Mouse (Mus musculus) hindbrain, embryonic 15.5 days (tissue): ENCODE results near the gene Kctd11. TPM values are rescaled to one million over a fixed set of nuclear protein-coding genes. Genes with fewer than 3 reads are reported as not detected.
"Not testable (repeated sequence)": the region's sequence is repeated elsewhere in the genome, so short reads cannot be mapped to it uniquely, and the experiment has no call there.

Source experiments
- ATAC-seq: fragments of 200-750 bp; cut with Nextera tagmentation; 2 replicates; pipeline ENCODE4 v1.8.0; 2017; ENCODE audit warnings: low read depth, moderate number of reproducible peaks, moderate TSS enrichment; ENCODE audit not compliant: low FRiP score
- H3K27ac ChIP-seq: fragments of 300-500 bp; sonication (generic); replicated peaks from 2 replicates; pipeline ENCODE4 v1.5.1; 2015; ENCODE audit warnings: mild to moderate bottlenecking, inconsistent platforms
- H3K27me3 ChIP-seq: fragments of 300-500 bp; sonication (generic); 2 replicates; pipeline ENCODE4 v1.6.1; 2015; ENCODE audit warnings: control low read depth, inconsistent platforms
- H3K36me3 ChIP-seq: fragments of 300-500 bp; sonication (generic); 2 replicates; pipeline ENCODE4 v1.6.1; 2015; ENCODE audit warnings: control low read depth, inconsistent platforms
- H3K4me1 ChIP-seq: fragments of 300-500 bp; sonication (generic); replicated peaks from 2 replicates; pipeline ENCODE4 v1.6.1; 2015; ENCODE audit warnings: control low read depth, inconsistent platforms
- H3K4me2 ChIP-seq: fragments of 300-500 bp; sonication (generic); 2 replicates; pipeline ENCODE4 v1.6.1; 2015; ENCODE audit warnings: moderate library complexity, mild to moderate bottlenecking, inconsistent platforms
- H3K4me3 ChIP-seq: fragments of 300-500 bp; sonication (generic); 2 replicates; pipeline ENCODE4 v1.5.1; 2015; ENCODE audit warnings: mild to moderate bottlenecking, inconsistent platforms
- H3K9ac ChIP-seq: fragments of 300-500 bp; sonication (generic); 2 replicates; pipeline ENCODE4 v1.6.1; 2015; ENCODE audit warnings: inconsistent platforms
- H3K9me3 ChIP-seq: fragments of 300-500 bp; sonication (generic); 2 replicates; pipeline ENCODE4 v1.6.1; 2016; ENCODE audit warnings: control low read depth, inconsistent platforms
- WGBS: fragments of 180-500 bp; shearing (Covaris S2); methylation state at CpG from one replicate; pipeline ENCODE4 v1.1.7; 2015; 5-methylcytosine and 5-hydroxymethylcytosine counted together
- polyA plus RNA-seq: library from polyadenylated mRNA; unstranded; fragments of >200 nt; fragmentation: Nextera tagmentation; extraction: Ambion mirVana; gene quantifications from 2 replicates; pipeline ENCODE4 v1.2.1, GENCODE M21; 2015

Kctd11 gene
- polyA plus RNA-seq, 1 experiment from 2014 or later = 2.4 TPM

DNA sequence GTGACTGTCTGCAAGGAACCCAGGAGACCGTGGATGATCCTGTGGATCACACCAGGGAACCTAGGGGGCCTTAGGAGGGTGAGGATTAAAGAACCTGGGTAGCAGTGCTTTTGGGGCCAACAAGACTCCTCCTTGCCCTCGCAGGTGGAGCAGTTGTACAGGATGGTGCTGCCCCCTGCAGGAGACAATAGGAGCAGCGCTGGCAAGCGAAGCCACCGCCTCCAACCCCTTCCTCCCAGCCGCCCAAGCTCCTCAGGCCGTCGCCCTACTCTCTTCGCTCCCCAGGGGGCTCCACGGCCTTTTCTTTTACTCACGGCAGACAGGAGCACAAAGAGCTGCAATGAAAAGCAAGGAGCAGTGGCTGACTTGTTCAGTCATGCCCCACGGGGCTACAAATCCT is 4.3 kb downstream of the Kctd11 start:
- no peak overlapping the region for H3K9ac ChIP-seq
- 3% methylated on average over 12 of the region's 12 CpGs for WGBS
- no peaks in the 10 kb centered on the region for H3K36me3 ChIP-seq
- H3K4me3 ChIP-seq = no peak overlapping the region
- no peak overlapping the region for H3K27ac ChIP-seq
- H3K4me2 ChIP-seq = peak overlapping the region; percentile 29
- H3K9me3 ChIP-seq = no peaks in the 10 kb centered on the region
- H3K4me1 ChIP-seq = peaks cover 24% of the 10 kb centered on the region; the same call in 1 of the 2 replicates
- peaks cover 6% of the 10 kb centered on the region; the same call in 1 of the 2 replicates for H3K27me3 ChIP-seq
- ATAC-seq = no peak

DNA sequence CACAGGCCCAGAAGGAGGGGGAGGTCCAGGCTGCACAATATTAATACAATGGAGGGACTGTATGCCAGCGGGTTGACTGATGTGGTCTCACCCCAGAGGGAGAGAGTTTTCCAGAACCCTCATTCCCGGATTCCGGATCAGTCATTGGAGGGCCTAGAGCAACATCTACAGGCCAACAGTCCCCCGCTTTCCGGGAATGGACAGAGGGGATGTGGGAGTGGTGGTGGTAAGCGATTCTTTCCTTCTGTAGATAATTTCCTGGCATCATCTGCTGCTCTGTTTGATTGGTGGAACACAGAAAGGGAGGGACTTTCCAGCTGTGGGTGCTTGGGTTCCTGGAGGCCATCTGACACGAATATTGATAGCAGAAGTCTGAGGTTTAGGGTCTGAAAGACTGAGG is 5.0 kb downstream of the Kctd11 start:
- H3K4me1 ChIP-seq = peaks cover 18% of the 10 kb centered on the region; the same call in 1 of the 2 replicates
- no peaks in the 10 kb centered on the region for H3K36me3 ChIP-seq
- WGBS = 66% methylated on average over 7 of the region's 7 CpGs
- H3K9me3 ChIP-seq = no peaks in the 10 kb centered on the region
- H3K9ac ChIP-seq = no peak overlapping the region
- no peak overlapping the region for H3K4me3 ChIP-seq
- no peak for ATAC-seq
- no peak overlapping the region for H3K27ac ChIP-seq
- H3K27me3 ChIP-seq = 0 out of 2 replicates have a peak, but pooled peaks cover 5% of the 10 kb centered on the region
- no peak overlapping the region for H3K4me2 ChIP-seq

DNA sequence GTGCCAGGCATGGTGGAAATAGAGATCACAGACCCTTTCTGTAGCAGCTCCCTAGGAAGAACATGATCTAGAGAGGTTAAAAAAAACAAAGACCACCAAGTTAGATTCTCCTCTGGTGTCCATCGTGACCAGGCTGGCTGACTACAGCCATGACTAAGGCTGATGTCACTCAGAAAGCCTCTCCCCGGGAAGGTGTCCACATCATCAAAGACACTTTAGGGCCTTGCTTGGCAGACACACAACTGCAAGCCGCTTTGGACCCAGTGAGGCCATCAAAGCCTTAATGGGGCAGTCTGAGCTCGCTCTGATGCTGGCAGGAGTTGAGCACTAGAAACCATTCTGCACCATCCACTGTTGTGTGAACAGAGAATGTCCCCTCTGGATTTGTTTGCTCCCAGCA is 8.8 kb downstream of the Kctd11 start:
- no peak overlapping the region for H3K9ac ChIP-seq
- 0 out of 2 replicates have a peak, but pooled peaks cover 5% of the 10 kb centered on the region for H3K4me1 ChIP-seq
- H3K36me3 ChIP-seq = no peaks in the 10 kb centered on the region
- no peak for ATAC-seq
- no peak overlapping the region for H3K4me3 ChIP-seq
- no peaks in the 10 kb centered on the region for H3K9me3 ChIP-seq
- H3K27me3 ChIP-seq = no peaks in the 10 kb centered on the region
- H3K27ac ChIP-seq = no peak overlapping the region
- 78% methylated on average over 4 of the region's 4 CpGs for WGBS
- H3K4me2 ChIP-seq = no peak overlapping the region

DNA sequence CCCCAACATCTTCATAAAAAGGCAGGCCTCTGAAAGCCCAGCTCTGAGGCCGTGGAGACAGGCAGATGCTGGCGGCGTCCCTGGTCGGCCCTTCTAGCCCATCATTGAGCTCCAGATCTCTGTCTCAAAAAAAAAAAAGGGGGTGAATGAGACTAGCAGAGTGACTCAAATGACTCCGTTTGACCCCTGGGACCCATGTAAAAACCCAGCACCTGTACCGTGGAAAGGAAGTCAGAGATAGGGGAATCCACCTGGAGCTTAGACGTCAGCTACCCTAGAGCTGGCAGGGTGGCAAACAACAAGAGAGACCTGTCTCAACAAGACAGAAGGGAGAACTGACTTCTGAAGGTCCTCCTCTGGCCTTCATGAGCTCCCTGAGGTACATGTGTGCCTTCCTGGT is 9.4 kb downstream of the Kctd11 start:
- no peak for ATAC-seq
- Histone ChIP-seq H3K4me1 (no peaks in the 10 kb centered on the region), H3K27me3 (no peaks in the 10 kb centered on the region), H3K9me3 (no peaks in the 10 kb centered on the region), H3K27ac (no peak overlapping the region), H3K4me2 (no peak overlapping the region), H3K36me3 (no peaks in the 10 kb centered on the region), H3K4me3 (no peak overlapping the region), H3K9ac (no peak overlapping the region)
- 88% methylated on average over 7 of the region's 7 CpGs for WGBS

DNA sequence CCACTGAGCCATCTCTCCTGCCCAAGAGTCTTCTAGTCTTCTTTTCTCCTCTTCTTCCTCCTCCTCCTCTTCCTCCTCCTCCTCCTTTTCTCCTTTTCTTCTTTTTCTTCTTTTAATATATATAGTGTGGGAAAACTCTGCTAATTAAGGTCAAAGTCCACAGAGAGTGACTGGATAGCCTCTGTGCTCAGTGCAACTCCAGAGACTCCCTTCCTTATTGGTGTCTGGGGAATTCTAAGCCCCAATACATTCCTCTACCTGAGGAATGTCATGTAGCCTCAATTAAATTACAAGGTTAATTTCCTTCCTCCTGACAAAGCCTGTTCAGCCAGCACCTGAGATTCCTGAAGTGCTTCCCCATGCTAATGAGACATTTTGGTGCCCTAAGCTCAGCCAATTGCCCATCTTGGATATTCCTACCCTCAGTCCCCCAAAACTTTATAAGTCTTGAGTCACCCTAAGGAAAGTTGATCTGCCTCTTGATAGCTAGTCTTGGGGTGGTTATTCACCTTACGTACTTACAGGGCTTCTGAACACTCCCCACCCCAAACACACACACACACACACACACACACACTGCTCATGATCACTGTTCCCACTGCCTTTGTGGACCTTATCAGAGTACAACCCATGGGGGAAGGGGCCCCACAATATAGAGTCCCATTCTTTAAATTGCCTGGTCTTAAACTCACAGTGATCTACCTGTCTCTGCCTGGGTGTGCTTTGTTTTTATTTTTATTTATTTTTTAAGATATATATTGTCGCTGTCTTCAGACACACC is 10.7 kb downstream of the Kctd11 start:
- no peak for ATAC-seq
- Histone ChIP-seq H3K4me2 (no peak overlapping the region), H3K4me1 (no peaks in the 10 kb centered on the region), H3K9ac (no peak overlapping the region), H3K27ac (no peak overlapping the region), H3K9me3 (no peaks in the 10 kb centered on the region), H3K27me3 (no peaks in the 10 kb centered on the region), H3K36me3 (no peaks in the 10 kb centered on the region), H3K4me3 (no peak overlapping the region)
- 98% methylated on average over 2 of the region's 2 CpGs for WGBS

DNA sequence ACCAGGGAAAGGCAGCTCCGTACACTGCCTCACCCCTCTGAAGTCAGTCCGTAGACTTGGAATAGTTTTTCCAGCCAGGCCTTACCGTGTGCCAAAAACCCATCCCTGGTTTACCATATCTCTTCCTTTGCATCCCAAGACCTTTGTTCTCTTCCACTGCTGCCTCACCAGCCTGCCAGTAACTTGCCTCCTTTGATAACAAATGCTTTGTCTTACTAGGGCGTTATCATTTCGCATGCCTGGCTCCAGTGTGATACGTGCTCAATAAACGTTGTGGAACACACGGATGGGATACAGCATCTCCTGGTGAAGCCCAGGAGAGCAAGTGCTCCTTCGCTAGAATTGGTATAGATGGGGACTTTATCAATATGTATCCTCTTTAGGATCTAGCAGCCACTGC is 13.9 kb downstream of the Kctd11 start:
- ATAC-seq = no peak

DNA sequence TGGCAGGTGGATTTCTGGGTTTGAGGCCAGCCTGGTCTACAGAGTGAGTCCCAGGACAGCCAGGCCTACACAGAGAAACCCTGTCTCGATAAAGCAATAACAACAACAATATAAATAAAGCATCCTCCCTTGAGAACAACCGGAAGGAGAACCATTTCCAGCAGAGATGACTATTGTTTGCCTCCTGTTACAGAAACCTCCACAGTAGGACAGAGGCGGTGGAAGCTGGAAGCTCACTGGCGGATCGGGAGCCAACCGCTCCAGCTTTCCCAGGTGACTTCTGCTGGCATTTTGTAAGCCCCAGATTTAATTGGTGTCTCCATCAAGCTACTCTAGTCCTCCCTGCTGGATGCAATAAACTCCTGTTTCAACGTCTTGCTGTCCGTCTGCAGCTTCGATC is 15.6 kb downstream of the Kctd11 start:
- WGBS = 77% methylated on average over 9 of the region's 9 CpGs
- H3K9me3 ChIP-seq = no peaks in the 10 kb centered on the region

More for the DNA sequence above, 13.9 kb downstream of the Kctd11 start:
- Histone ChIP-seq H3K4me2 (no peak overlapping the region), H3K36me3 (no peaks in the 10 kb centered on the region), H3K27me3 (no peaks in the 10 kb centered on the region), H3K4me3 (no peak overlapping the region), H3K9me3 (no peaks in the 10 kb centered on the region), H3K4me1 (no peaks in the 10 kb centered on the region), H3K9ac (no peak overlapping the region), H3K27ac (no peak overlapping the region)
- 69% methylated on average over 9 of the region's 9 CpGs for WGBS

DNA sequence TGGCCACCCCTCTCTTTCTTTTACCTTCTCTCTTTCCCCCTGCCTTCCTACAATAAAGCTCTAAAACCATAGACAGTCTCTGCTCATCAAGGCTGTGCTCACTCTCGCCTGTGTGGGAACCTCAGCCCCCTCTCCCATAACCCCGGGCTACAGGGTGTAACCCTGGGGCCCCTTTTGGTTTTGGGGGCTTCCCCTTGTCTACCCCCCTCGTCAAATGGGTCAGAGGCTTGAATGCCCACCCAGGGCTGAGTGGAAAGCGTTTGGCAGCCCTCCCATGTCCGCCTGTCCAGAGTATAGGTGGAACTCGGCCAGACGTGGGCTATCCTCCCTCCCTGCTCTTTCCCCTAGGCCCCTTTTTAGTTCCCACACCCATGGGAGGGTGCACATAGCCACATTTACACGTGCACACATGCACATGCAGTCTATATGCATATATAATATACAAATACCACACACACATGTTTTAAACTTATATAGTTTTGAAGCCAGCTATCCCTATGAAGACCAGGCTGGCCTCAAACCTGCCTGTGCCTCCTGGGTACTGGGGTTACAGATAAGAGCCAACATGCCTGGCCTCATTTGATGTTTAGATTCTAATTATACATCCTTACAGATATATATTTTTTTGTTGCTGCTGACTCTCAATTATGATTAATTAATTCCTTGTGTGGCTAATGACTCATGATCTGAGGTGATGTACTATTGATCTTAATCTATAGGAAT is 16.9 kb downstream of the Kctd11 start:
- Histone ChIP-seq H3K27me3 (0 out of 2 replicates have a peak, but pooled peaks cover 2% of the 10 kb centered on the region), H3K4me1 (no peaks in the 10 kb centered on the region), H3K36me3 (no peaks in the 10 kb centered on the region), H3K4me2 (no peak overlapping the region), H3K9ac (no peak overlapping the region), H3K9me3 (no peaks in the 10 kb centered on the region), H3K4me3 (no peak overlapping the region), H3K27ac (no peak overlapping the region)
- WGBS = 47% methylated on average over 8 of the region's 8 CpGs
- ATAC-seq = no peak

More for the DNA sequence above, 15.6 kb downstream of the Kctd11 start:
- Histone ChIP-seq H3K4me2 (no peak overlapping the region), H3K9ac (no peak overlapping the region), H3K27ac (no peak overlapping the region), H3K4me3 (no peak overlapping the region), H3K36me3 (no peaks in the 10 kb centered on the region), H3K27me3 (no peaks in the 10 kb centered on the region), H3K4me1 (no peaks in the 10 kb centered on the region)
- no peak for ATAC-seq

DNA sequence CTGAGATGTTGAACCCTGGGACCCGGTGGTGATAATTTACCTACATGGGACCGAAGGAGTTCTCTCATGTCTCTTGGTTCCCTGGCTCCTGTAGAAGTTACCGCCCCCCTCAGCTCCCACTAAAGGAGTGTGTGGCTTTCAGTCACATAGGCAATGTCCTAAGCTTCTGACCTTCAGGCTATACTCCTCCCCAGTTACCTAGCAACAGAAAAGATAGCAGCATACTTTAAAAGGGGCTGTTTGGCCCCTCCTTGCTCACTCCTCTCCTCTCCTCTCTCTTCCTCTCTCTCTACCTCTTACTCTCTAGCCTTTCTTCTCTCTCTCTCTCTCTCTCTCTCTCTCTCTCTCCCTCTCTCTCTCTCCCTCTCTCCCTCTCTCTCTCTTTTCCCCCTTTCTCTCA is 17.5 kb downstream of the Kctd11 start:
- H3K9me3 ChIP-seq, H3K27ac ChIP-seq, ATAC-seq, H3K36me3 ChIP-seq, H3K4me3 ChIP-seq, H3K4me2 ChIP-seq, H3K4me1 ChIP-seq, H3K9ac ChIP-seq, H3K27me3 ChIP-seq: not testable (repeated sequence)
- 77% methylated on average over 3 of the region's 3 CpGs for whole genome bisulfite sequencing

DNA sequence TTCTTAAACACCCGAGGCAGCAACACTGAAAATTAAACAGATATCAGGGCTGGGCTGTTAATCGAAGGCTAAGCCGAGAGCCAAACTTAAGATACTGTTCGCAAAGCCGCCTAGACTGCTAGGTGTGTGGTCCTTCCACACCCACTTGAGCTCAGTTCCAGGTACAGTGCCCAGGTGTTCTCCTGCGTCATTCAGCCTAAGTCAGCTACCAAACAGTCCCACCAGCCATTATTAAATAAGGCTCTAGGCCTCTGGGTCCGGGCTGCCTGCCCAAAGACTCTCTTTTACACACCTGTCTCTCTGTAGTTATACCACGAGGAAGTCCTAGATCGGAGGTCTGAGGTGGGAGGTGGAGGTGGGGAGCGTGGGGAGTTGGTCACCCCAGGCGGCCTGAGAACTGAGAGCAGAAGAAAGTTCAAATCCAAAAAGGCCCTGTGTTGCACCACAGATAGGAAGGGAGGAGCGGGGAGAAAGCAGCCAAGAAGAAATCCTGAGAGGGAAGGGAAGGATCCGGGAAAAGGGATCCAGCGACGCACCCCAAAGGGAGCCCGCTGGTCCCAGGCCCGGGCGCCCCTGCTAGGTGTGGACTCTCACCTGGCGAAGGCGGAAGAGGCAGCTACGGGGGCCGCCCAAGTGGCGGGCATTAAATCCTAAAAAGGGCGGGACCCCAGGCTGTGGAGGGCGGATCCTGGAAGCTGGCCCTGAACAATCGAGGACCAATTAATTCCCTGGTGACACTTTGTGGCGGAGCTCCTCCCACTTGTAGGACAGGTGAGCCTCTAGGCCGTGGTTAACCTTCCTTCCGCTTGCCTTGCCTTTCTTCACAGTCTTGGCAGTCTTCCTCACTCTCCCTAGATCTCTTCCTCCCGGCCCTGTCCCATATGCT is 22.9 kb downstream of the Kctd11 start, which contains the start of gene Tnk1:
Tnk1 (minus strand) TSS at position 618 of the 886 bp plus-strand sequence.
- H3K9ac ChIP-seq = no peak within 1 kb of the TSS
- H3K36me3 ChIP-seq = no peaks in the 10 kb centered on the region
- no peak within 1 kb of the TSS for H3K27ac ChIP-seq
- H3K27me3 ChIP-seq = peaks cover 22% of the 10 kb centered on the region
- peaks cover 4% of the 10 kb centered on the region; the same call in 1 of the 2 replicates for H3K4me1 ChIP-seq
- WGBS = 23% methylated on average over 30 of the region's 30 CpGs
- no peak within 1 kb of the TSS for H3K4me2 ChIP-seq
- no peak for ATAC-seq
- H3K9me3 ChIP-seq = no peaks in the 10 kb centered on the region
- no peak within 1 kb of the TSS for H3K4me3 ChIP-seq

DNA sequence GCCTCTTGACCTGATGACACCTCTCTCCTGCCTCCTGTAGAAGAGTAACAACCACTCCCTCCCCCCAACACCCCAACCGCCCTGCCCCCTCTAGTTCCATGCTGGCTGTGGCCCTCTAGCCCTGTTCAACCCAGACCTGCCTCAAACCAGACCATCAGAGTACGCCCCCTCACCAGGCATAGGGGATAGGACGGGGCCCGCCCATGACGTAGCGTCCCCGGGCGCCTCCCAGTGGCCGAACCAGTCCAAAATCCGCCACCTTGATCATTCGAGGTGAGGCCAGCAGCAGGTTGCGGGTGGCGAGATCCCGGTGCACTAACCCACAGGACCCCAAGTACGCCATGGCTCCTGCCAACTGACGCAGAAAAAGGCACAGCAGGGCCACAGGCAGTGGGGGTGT is 25.9 kb downstream of the Kctd11 start:
- WGBS = 23% methylated on average over 16 of the region's 16 CpGs
- Histone ChIP-seq H3K9ac (no peak overlapping the region), H3K4me1 (peaks cover 4% of the 10 kb centered on the region; the same call in 1 of the 2 replicates), H3K4me3 (no peak overlapping the region), H3K27ac (no peak overlapping the region), H3K36me3 (peaks cover 9% of the 10 kb centered on the region; the same call in 1 of the 2 replicates), H3K4me2 (no peak overlapping the region), H3K9me3 (no peaks in the 10 kb centered on the region), H3K27me3 (peaks cover 22% of the 10 kb centered on the region)
- ATAC-seq = 0 out of 2 replicates have a peak, but pooled peaks have one; percentile 38
